In genomic region chr7:141972831-141973619, GRCm38 (mm10) we compare ENCODE assay signal across 8 mouse cellular contexts. TPM values are rescaled to one million over a fixed set of nuclear protein-coding genes. Genes with fewer than 3 reads are reported as not detected.
DNase-seq lines count a peak whose midpoint lies in the region; ATAC-seq and TF ChIP-seq lines count a peak whose summit lies in the region.

No protein-coding gene starts in this region.

- no peak overlapping the region for H3K4me3 ChIP-seq in forebrain, embryonic 10.5 days
- no peak overlapping the region for H3K4me3 ChIP-seq in forebrain, embryonic 16.5 days (replicated peaks; ENCODE audit: low read length)
- H3K4me3 ChIP-seq in forebrain, embryonic 11.5 days (ENCODE audit: low read depth, low read length): no peak overlapping the region
- H3K4me3 ChIP-seq in liver, embryonic 14.5 days (ENCODE audit: insufficient read depth in 1 of 2, low read depth in 2 of 2, low read length in 2 of 2): no peak overlapping the region
- no peak overlapping the region for H3K4me3 ChIP-seq in small intestine, adult 2 months (ENCODE audit: low read depth, low read length)

- H3K9ac ChIP-seq in forebrain, embryonic 16.5 days (replicated peaks; ENCODE audit: low read depth, low read length): no peak overlapping the region
- no peak overlapping the region for H3K9ac ChIP-seq in forebrain, embryonic 11.5 days (ENCODE audit: low read length)
- H3K9ac ChIP-seq in liver, embryonic 14.5 days (replicated peaks): no peak overlapping the region

- TF ChIP-seq CTCF in liver, embryonic 14.5 days (IDR thresholded peaks at IDR 0.05; ENCODE audit: low read depth): peak; percentile 64
- peak; percentile 56; the same call in 1 of the 2 replicates for TF ChIP-seq CTCF in small intestine, adult 2 months (IDR thresholded peaks at IDR 0.05; ENCODE audit: extremely low read depth, insufficient read length, insufficient replicate concordance, low read depth, low read length)

- 40% methylated on average over 7 of the region's 7 CpGs for WGBS in forebrain, embryonic 10.5 days
- WGBS in forebrain, embryonic 16.5 days: 49% methylated on average over 7 of the region's 7 CpGs
- WGBS in forebrain, embryonic 11.5 days: 47% methylated on average over 7 of the region's 7 CpGs
- 19% methylated on average over 7 of the region's 7 CpGs for WGBS in liver, embryonic 14.5 days (ENCODE audit: insufficient replicate concordance)
- WGBS in small intestine, adult 2 months: 20% methylated on average over 7 of the region's 7 CpGs

- no peak for ATAC-seq in forebrain, embryonic 16.5 days
- ATAC-seq in forebrain, embryonic 11.5 days (replicated peaks; ENCODE audit: low FRiP score): no peak; the same call in 1 of the 2 replicates
- ATAC-seq in liver, embryonic 14.5 days (ENCODE audit: insufficient read depth): no peak
- no peak for ATAC-seq in activated CD4-positive, CD25-positive, alpha-beta regulatory T cell, adult 4 months

- no peaks in the 10 kb centered on the region for H3K9me3 ChIP-seq in forebrain, embryonic 10.5 days
- no peaks in the 10 kb centered on the region for H3K9me3 ChIP-seq in forebrain, embryonic 16.5 days (ENCODE audit: control insufficient read depth, low read length)
- no peaks in the 10 kb centered on the region for H3K9me3 ChIP-seq in forebrain, embryonic 11.5 days (ENCODE audit: control insufficient read depth, low read length)
- H3K9me3 ChIP-seq in liver, embryonic 14.5 days (ENCODE audit: control insufficient read depth, low read length): no peaks in the 10 kb centered on the region

- TF ChIP-seq POLR2A in small intestine, adult 2 months (IDR thresholded peaks at IDR 0.05; ENCODE audit: low read depth, low read length): no peak

- peak; percentile 49 for DNase-seq in forebrain, embryonic 10.5 days (ENCODE audit: extremely low spot score, low spot score)
- peak; percentile 20 for DNase-seq in ovary, postnatal 10 days (ENCODE audit: low spot score)
- no peak for DNase-seq in ovary, adult 18-20 months (ENCODE audit: low spot score)
- peak; percentile 73 for DNase-seq in forebrain, embryonic 11.5 days (ENCODE audit: low spot score)
- peak in 1 of 3 experiments; percentile 9 for DNase-seq in liver, embryonic 14.5 days (ENCODE audit: low read depth in 3 of 3, low spot score in 3 of 3)

- TF ChIP-seq EP300 in liver, embryonic 14.5 days (IDR thresholded peaks at IDR 0.05; ENCODE audit: low read depth): no peak

- no peak overlapping the region for H3K4me2 ChIP-seq in forebrain, embryonic 16.5 days (ENCODE audit: low read length)
- H3K4me2 ChIP-seq in forebrain, embryonic 11.5 days (ENCODE audit: low read depth, low read length, severe bottlenecking): no peak overlapping the region
- no peak overlapping the region for H3K4me2 ChIP-seq in liver, embryonic 14.5 days (ENCODE audit: low read depth)

- peaks cover 23% of the 10 kb centered on the region for H3K4me1 ChIP-seq in forebrain, embryonic 10.5 days
- H3K4me1 ChIP-seq in forebrain, embryonic 16.5 days (replicated peaks; ENCODE audit: control insufficient read depth, insufficient read depth, low read length): peaks cover 17% of the 10 kb centered on the region
- peaks cover 9% of the 10 kb centered on the region; the same call in 1 of the 2 replicates for H3K4me1 ChIP-seq in forebrain, embryonic 11.5 days (replicated peaks; ENCODE audit: control insufficient read depth, insufficient read depth, low read length)
- no peaks in the 10 kb centered on the region for H3K4me1 ChIP-seq in liver, embryonic 14.5 days (replicated peaks; ENCODE audit: control insufficient read depth in 2 of 2, insufficient read depth in 2 of 2, low read length in 1 of 2)
- no peaks in the 10 kb centered on the region for H3K4me1 ChIP-seq in small intestine, adult 2 months (ENCODE audit: control insufficient read depth, insufficient read depth, insufficient read length, low read length)

- no peaks in the 10 kb centered on the region for H3K36me3 ChIP-seq in forebrain, embryonic 10.5 days (replicated peaks)
- no peaks in the 10 kb centered on the region for H3K36me3 ChIP-seq in forebrain, embryonic 16.5 days (ENCODE audit: control insufficient read depth, insufficient read depth)
- H3K36me3 ChIP-seq in forebrain, embryonic 11.5 days (ENCODE audit: control insufficient read depth, insufficient read depth, low read length): no peaks in the 10 kb centered on the region
- no peaks in the 10 kb centered on the region for H3K36me3 ChIP-seq in liver, embryonic 14.5 days (replicated peaks; ENCODE audit: control insufficient read depth, insufficient read depth, low read depth)
- H3K36me3 ChIP-seq in small intestine, adult 2 months (ENCODE audit: control insufficient read depth, insufficient read depth, low read length): no peaks in the 10 kb centered on the region

- H3K27me3 ChIP-seq in forebrain, embryonic 10.5 days (ENCODE audit: poor library complexity, severe bottlenecking): no peaks in the 10 kb centered on the region
- no peaks in the 10 kb centered on the region for H3K27me3 ChIP-seq in forebrain, embryonic 16.5 days (replicated peaks; ENCODE audit: control insufficient read depth, insufficient read depth, low read length)
- H3K27me3 ChIP-seq in forebrain, embryonic 11.5 days (ENCODE audit: control insufficient read depth, insufficient read depth, low read length): no peaks in the 10 kb centered on the region
- H3K27me3 ChIP-seq in liver, embryonic 14.5 days (ENCODE audit: control insufficient read depth, insufficient read depth, low read length): no peaks in the 10 kb centered on the region
- H3K27me3 ChIP-seq in small intestine, adult 2 months (ENCODE audit: control insufficient read depth, insufficient read depth, low read length): no peaks in the 10 kb centered on the region

- H3K27ac ChIP-seq in forebrain, embryonic 10.5 days: no peak overlapping the region
- no peak overlapping the region for H3K27ac ChIP-seq in forebrain, embryonic 16.5 days (ENCODE audit: low read length)
- no peak overlapping the region for H3K27ac ChIP-seq in forebrain, embryonic 11.5 days (ENCODE audit: low read depth, low read length)
- H3K27ac ChIP-seq in liver, embryonic 14.5 days: no peak overlapping the region
- H3K27ac ChIP-seq in small intestine, adult 2 months (ENCODE audit: insufficient read depth, low read depth, low read length): no peak overlapping the region

RNA-seq across cellular contexts. Expression of gene Brsk2, which starts 23.5 kb away (rescaled TPM):
- polyA plus RNA-seq in forebrain, embryonic 10.5 days (2016; fragmentation: Nextera tagmentation; extraction: Ambion mirVana): 6.0 and 6.7 TPM in 2 replicates
- polyA plus RNA-seq in forebrain, embryonic 16.5 days (2015; fragmentation: Nextera tagmentation; extraction: Ambion mirVana): 22.7 and 26.5 TPM in 2 replicates
- polyA plus RNA-seq in forebrain, embryonic 11.5 days (2014; fragmentation: Nextera tagmentation; extraction: Ambion mirVana): 13.8 and 15.5 TPM in 2 replicates
- polyA plus RNA-seq in liver, embryonic 14.5 days (2012; rRNA removed): 0.03 and 0.29 TPM in 2 replicates
- 0.05 and 0.10 TPM in 2 replicates for polyA plus RNA-seq in liver, embryonic 14.5 days (2014; fragmentation: Nextera tagmentation; extraction: Ambion mirVana)
- polyA plus RNA-seq in small intestine, adult 2 months (2012; rRNA removed): 0.51 and 5.3 TPM in 2 replicates
- under 1 TPM; 0.21 to 0.45 TPM for polyA plus RNA-seq in activated CD4-positive, CD25-positive, alpha-beta regulatory T cell, adult 4 months (2017; shearing (Covaris generic))

RNA-seq across cellular contexts. Expression of gene Tollip, which starts 54.7 kb away (rescaled TPM):
- polyA plus RNA-seq in forebrain, embryonic 10.5 days (2016; fragmentation: Nextera tagmentation; extraction: Ambion mirVana): 51.2 and 53.2 TPM in 2 replicates
- 96.0 and 101 TPM in 2 replicates for polyA plus RNA-seq in forebrain, embryonic 16.5 days (2015; fragmentation: Nextera tagmentation; extraction: Ambion mirVana)
- 59.8 and 70.7 TPM in 2 replicates for polyA plus RNA-seq in forebrain, embryonic 11.5 days (2014; fragmentation: Nextera tagmentation; extraction: Ambion mirVana)
- polyA plus RNA-seq in liver, embryonic 14.5 days (2012; rRNA removed): 13.5 and 15.3 TPM in 2 replicates
- 18.0 and 19.7 TPM in 2 replicates for polyA plus RNA-seq in liver, embryonic 14.5 days (2014; fragmentation: Nextera tagmentation; extraction: Ambion mirVana)
- polyA plus RNA-seq in small intestine, adult 2 months (2012; rRNA removed): 47.4 and 142 TPM in 2 replicates
- polyA plus RNA-seq in activated CD4-positive, CD25-positive, alpha-beta regulatory T cell, adult 4 months (2017; shearing (Covaris generic)): 10 to 100 TPM; 22.4 to 23.8 TPM
